Mouse (Mus musculus): ENCODE results near the gene Olfr463. TPM values are rescaled to one million over a fixed set of nuclear protein-coding genes. Genes with fewer than 3 reads are reported as not detected.

Gene Olfr463
- polyA plus RNA-seq, 1 experiment from 2014 or later: not detected

Other genes with a start within 250 kb of the Olfr463 start
- gene Rnf43, start 234.7 kb downstream of the Olfr463 start, polyA plus RNA-seq (2015; fragmentation: Nextera tagmentation; extraction: Ambion mirVana): 0.67 and 0.92 TPM in 2 replicates
- gene Supt4a, start 159.8 kb downstream of the Olfr463 start, polyA plus RNA-seq (2015; fragmentation: Nextera tagmentation; extraction: Ambion mirVana): 165 and 177 TPM in 2 replicates
- gene Tspoap1, start 136.8 kb downstream of the Olfr463 start, polyA plus RNA-seq (2015; fragmentation: Nextera tagmentation; extraction: Ambion mirVana): 41.1 and 48.7 TPM in 2 replicates
- gene Mpo, start 103.8 kb downstream of the Olfr463 start, polyA plus RNA-seq (2015; fragmentation: Nextera tagmentation; extraction: Ambion mirVana): 0.31 and 0.41 TPM in 2 replicates
- gene Lpo, start 69.1 kb downstream of the Olfr463 start, polyA plus RNA-seq (2015; fragmentation: Nextera tagmentation; extraction: Ambion mirVana): 0.49 and 0.54 TPM in 2 replicates
- 12.4 and 15.8 TPM in 2 replicates for gene Mks1, start 44.2 kb downstream of the Olfr463 start, polyA plus RNA-seq (2015; fragmentation: Nextera tagmentation; extraction: Ambion mirVana)
- gene Epx, start 21.9 kb downstream of the Olfr463 start, polyA plus RNA-seq (2015; fragmentation: Nextera tagmentation; extraction: Ambion mirVana): 0.10 and 0.16 TPM in 2 replicates
- gene Olfr462, start 5.1 kb downstream of the Olfr463 start, polyA plus RNA-seq (2015; fragmentation: Nextera tagmentation; extraction: Ambion mirVana): not detected in 2 replicates
- not detected in 2 replicates for gene Olfr464, start 23.6 kb upstream of the Olfr463 start, polyA plus RNA-seq (2015; fragmentation: Nextera tagmentation; extraction: Ambion mirVana)
- 43.3 and 52.5 TPM in 2 replicates for gene Dynll2, start 90.1 kb upstream of the Olfr463 start, polyA plus RNA-seq (2015; fragmentation: Nextera tagmentation; extraction: Ambion mirVana)
- 313 and 341 TPM in 2 replicates for gene Srsf1, start 150.0 kb upstream of the Olfr463 start, polyA plus RNA-seq (2015; fragmentation: Nextera tagmentation; extraction: Ambion mirVana)
- 67.2 and 70.1 TPM in 2 replicates for gene Vezf1, start 170.9 kb upstream of the Olfr463 start, polyA plus RNA-seq (2015; fragmentation: Nextera tagmentation; extraction: Ambion mirVana)
- 40.6 and 46.1 TPM in 2 replicates for gene Cuedc1, start 200.7 kb upstream of the Olfr463 start, polyA plus RNA-seq (2015; fragmentation: Nextera tagmentation; extraction: Ambion mirVana)

All from midbrain, embryonic 13.5 days (tissue).